Mouse (Mus musculus) MEL (cell line): ENCODE measurements at regions not wholly inside any gene's neighbourhood (a gene's known extent, or its start where the extent isn't known, plus 50 kb on each side); places are given as distances from the start of the nearest gene placed in this dataset.

Source experiments
- DNase-seq: peaks from one replicate; pipeline ENCODE4 v3.0.0; 2011; ENCODE audit warnings: low read depth, low spot score
- H3K27ac ChIP-seq: 2 replicates; pipeline ENCODE4 v1.5.1; 2012; ENCODE audit warnings: low read depth, mild to moderate bottlenecking, control low read depth, low read length, moderate library complexity; ENCODE audit not compliant: control insufficient read depth
- H3K27me3 ChIP-seq, 2 experiments: fragments of 150-350 bp in 1 of 2; sonication (generic) in 1 of 2; 2 replicates each; pipeline ENCODE4 v1.6.1; 2012; ENCODE audit warnings: low read length in 2 of 2, mild to moderate bottlenecking in 2 of 2, improper control_type of control experiment in 1 of 2, moderate library complexity in 1 of 2; ENCODE audit not compliant: insufficient read depth in 2 of 2, control insufficient read depth in 1 of 2
- H3K36me3 ChIP-seq, 2 experiments: 2 replicates each; pipeline ENCODE4 v1.6.1; 2012 to 2014; ENCODE audit warnings: low read length in 2 of 2, improper control_type of control experiment in 1 of 2, inconsistent platforms in 1 of 2, mild to moderate bottlenecking in 1 of 2; ENCODE audit not compliant: insufficient read depth in 2 of 2, control insufficient read depth in 1 of 2
- H3K4me1 ChIP-seq, 2 experiments: fragments of 150-350 bp in 1 of 2; sonication (generic) in 1 of 2; 2 replicates each; pipeline ENCODE4 v1.6.1; 2012; ENCODE audit warnings: low read length in 2 of 2, improper control_type of control experiment in 1 of 2, mild to moderate bottlenecking in 1 of 2; ENCODE audit not compliant: insufficient read depth in 2 of 2, control insufficient read depth in 1 of 2
- H3K4me3 ChIP-seq, 2 experiments: fragments of 150-350 bp in 1 of 2; sonication (generic) in 1 of 2; 2 replicates each; pipeline ENCODE4 v1.5.1; 2012; ENCODE audit warnings: low read depth in 2 of 2, low read length in 2 of 2, mild to moderate bottlenecking in 2 of 2, moderate library complexity in 2 of 2, control low read depth in 1 of 2, improper control_type of control experiment in 1 of 2; ENCODE audit not compliant: control insufficient read depth in 1 of 2, insufficient read depth in 1 of 2
- H3K79me2 ChIP-seq: 2 replicates; pipeline ENCODE4 v1.6.1; 2012; ENCODE audit warnings: mild to moderate bottlenecking, low read length, moderate library complexity; ENCODE audit not compliant: control insufficient read depth, poor library complexity, insufficient read depth
- H3K9ac ChIP-seq: 2 replicates; pipeline ENCODE4 v1.6.1; 2012; ENCODE audit warnings: low read depth, mild to moderate bottlenecking, control low read depth, low read length, moderate library complexity; ENCODE audit not compliant: control insufficient read depth, poor library complexity, severe bottlenecking
- H3K9me3 ChIP-seq: fragments of 150-350 bp; sonication (generic); replicated peaks from 2 replicates; pipeline ENCODE4 v1.6.1; 2012; ENCODE audit warnings: mild to moderate bottlenecking, low read length, improper control_type of control experiment, moderate library complexity; ENCODE audit not compliant: insufficient read depth
- BHLHE40 ChIP-seq: IDR thresholded peaks from 2 replicates; pipeline ENCODE4 v1.6.1; 2012; ENCODE audit warnings: low read depth, mild to moderate bottlenecking, inconsistent platforms, low read length, improper control_type of control experiment, borderline replicate concordance
- CHD1 ChIP-seq: IDR thresholded peaks from 2 replicates; pipeline ENCODE4 v1.6.1; 2012; ENCODE audit warnings: low read depth, mild to moderate bottlenecking, inconsistent platforms, low read length, improper control_type of control experiment
- CHD2 ChIP-seq: IDR thresholded peaks from 2 replicates; pipeline ENCODE4 v1.6.1; 2011; ENCODE audit warnings: low read length, improper control_type of control experiment
- CTCF ChIP-seq, 3 experiments: IDR thresholded peaks in 2 of 3; conservative IDR thresholded peaks in 1 of 3; 2 replicates each; pipeline ENCODE4 v1.5.1; 2011 to 2012; ENCODE audit warnings: low read length in 3 of 3, low read depth in 2 of 3, mild to moderate bottlenecking in 2 of 3, improper control_type of control experiment in 1 of 3, inconsistent platforms in 1 of 3, mixed read lengths in 1 of 3, moderate library complexity in 1 of 3; ENCODE audit not compliant: control insufficient read depth in 1 of 3, insufficient read depth in 1 of 3, poor library complexity in 1 of 3, severe bottlenecking in 1 of 3
- E2F4 ChIP-seq: IDR thresholded peaks from 2 replicates; pipeline ENCODE4 v1.6.1; 2011; ENCODE audit warnings: low read depth, low read length, improper control_type of control experiment, borderline replicate concordance
- ELF1 ChIP-seq: IDR thresholded peaks from 2 replicates; pipeline ENCODE4 v1.6.1; 2014; ENCODE audit warnings: low read depth, mild to moderate bottlenecking, inconsistent platforms, low read length, improper control_type of control experiment, moderate library complexity
- EP300 ChIP-seq, 2 experiments: IDR thresholded peaks; 2 replicates each; pipeline ENCODE4 v1.6.1; 2011; ENCODE audit warnings: improper control_type of control experiment in 2 of 2, low read length in 2 of 2, low read depth in 1 of 2, mild to moderate bottlenecking in 1 of 2
- ETS1 ChIP-seq: IDR thresholded peaks from 2 replicates; pipeline ENCODE4 v1.6.1; 2012; ENCODE audit warnings: low read depth, mild to moderate bottlenecking, inconsistent platforms, low read length, improper control_type of control experiment, moderate library complexity
- GATA1 ChIP-seq: IDR thresholded peaks from 2 replicates; pipeline ENCODE4 v1.6.1; 2011; ENCODE audit warnings: low read depth, low read length, improper control_type of control experiment
- JUND ChIP-seq: IDR thresholded peaks from 2 replicates; pipeline ENCODE4 v1.6.1; 2011; ENCODE audit warnings: low read depth, mild to moderate bottlenecking, improper control_type of control experiment, low read length
- KAT2A ChIP-seq: conservative IDR thresholded peaks from 2 replicates; pipeline ENCODE4 v1.6.1; 2012; ENCODE audit warnings: low read depth, low read length, improper control_type of control experiment, inconsistent platforms
- MAFK ChIP-seq: IDR thresholded peaks from 2 replicates; pipeline ENCODE4 v1.6.1; 2011; ENCODE audit warnings: low read depth, mild to moderate bottlenecking, low read length, improper control_type of control experiment, borderline replicate concordance
- MAX ChIP-seq: IDR thresholded peaks from 2 replicates; pipeline ENCODE4 v1.6.1; 2011; ENCODE audit warnings: low read length, improper control_type of control experiment
- MAZ ChIP-seq: IDR thresholded peaks from 2 replicates; pipeline ENCODE4 v1.6.1; 2012; ENCODE audit warnings: low read depth, mild to moderate bottlenecking, inconsistent platforms, low read length, improper control_type of control experiment
- MYB ChIP-seq: IDR thresholded peaks from 2 replicates; pipeline ENCODE4 v1.6.1; 2011; ENCODE audit warnings: mild to moderate bottlenecking, low read depth, low read length, improper control_type of control experiment
- NELFE ChIP-seq: IDR thresholded peaks from 2 replicates; pipeline ENCODE4 v1.6.1; 2011; ENCODE audit warnings: low read depth, low read length, improper control_type of control experiment
- NRF1 ChIP-seq: IDR thresholded peaks from 2 replicates; pipeline ENCODE4 v1.6.1; 2014; ENCODE audit warnings: low read depth, mild to moderate bottlenecking, inconsistent platforms, low read length, improper control_type of control experiment, moderate library complexity; ENCODE audit not compliant: poor library complexity, insufficient read depth, severe bottlenecking
- POLR2A ChIP-seq, 2 experiments: IDR thresholded peaks; 2 replicates each; pipeline ENCODE4 v1.6.1; 2011 to 2012; ENCODE audit warnings: low read length in 2 of 2, mild to moderate bottlenecking in 2 of 2, control low read depth in 1 of 2, improper control_type of control experiment in 1 of 2, low read depth in 1 of 2, moderate library complexity in 1 of 2; ENCODE audit not compliant: control insufficient read depth in 1 of 2, insufficient read depth in 1 of 2, poor library complexity in 1 of 2
- RAD21 ChIP-seq: IDR thresholded peaks from 2 replicates; pipeline ENCODE4 v1.6.1; 2011; ENCODE audit warnings: mild to moderate bottlenecking, low read depth, low read length, improper control_type of control experiment
- RCOR1 ChIP-seq: IDR thresholded peaks from 2 replicates; pipeline ENCODE4 v1.6.1; 2012; ENCODE audit warnings: low read depth, mild to moderate bottlenecking, inconsistent platforms, low read length, improper control_type of control experiment
- SIN3A ChIP-seq: IDR thresholded peaks from 2 replicates; pipeline ENCODE4 v1.6.1; 2012; ENCODE audit warnings: low read length, improper control_type of control experiment, inconsistent platforms
- SMC3 ChIP-seq: IDR thresholded peaks from 2 replicates; pipeline ENCODE4 v1.6.1; 2011; ENCODE audit warnings: low read depth, low read length, improper control_type of control experiment
- TBP ChIP-seq: IDR thresholded peaks from 2 replicates; pipeline ENCODE4 v1.8.0; 2011; ENCODE audit warnings: low read depth, low read length, improper control_type of control experiment
- USF1 ChIP-seq: IDR thresholded peaks from 2 replicates; pipeline ENCODE4 v1.6.1; 2014; ENCODE audit warnings: low read depth, mild to moderate bottlenecking, inconsistent platforms, low read length, improper control_type of control experiment, moderate library complexity
- USF2 ChIP-seq, 2 experiments: IDR thresholded peaks; 2 replicates each; pipeline ENCODE4 v1.6.1; 2011 to 2012; ENCODE audit warnings: improper control_type of control experiment in 2 of 2, low read length in 2 of 2, borderline replicate concordance in 1 of 2, inconsistent platforms in 1 of 2, low read depth in 1 of 2, mild to moderate bottlenecking in 1 of 2; ENCODE audit not compliant: insufficient read depth in 1 of 2
- ZC3H11A ChIP-seq: IDR thresholded peaks from 2 replicates; pipeline ENCODE4 v1.6.1; 2012; ENCODE audit warnings: low read depth, mild to moderate bottlenecking, inconsistent platforms, low read length, improper control_type of control experiment
- ZNF384 ChIP-seq: IDR thresholded peaks from 2 replicates; pipeline ENCODE4 v1.6.1; 2012; ENCODE audit warnings: low read depth, mild to moderate bottlenecking, inconsistent platforms, low read length, improper control_type of control experiment

- TF ChIP-seq ETS1, result no peak
- TF ChIP-seq RAD21, result peak; percentile 81
- TF ChIP-seq SMC3, result peak; percentile 63
- no peak for TF ChIP-seq MAX
- TF ChIP-seq GATA1, result peak; percentile 57
- TF ChIP-seq EP300 (IDR thresholded peaks at IDR 0.05; ENCODE audit: low read depth in 1 of 2, low read length in 2 of 2), result no peak
- TF ChIP-seq CTCF (IDR thresholded peaks at IDR 0.05 in 2 of 3, conservative IDR thresholded peaks at IDR 0.05 in 1 of 3; ENCODE audit: control insufficient read depth in 1 of 3, insufficient read depth in 1 of 3, low read depth in 2 of 3, low read length in 3 of 3, poor library complexity in 1 of 3, severe bottlenecking in 1 of 3), result peak in 2 of 3 experiments; percentile 57 to 73; a peak in 3 of 6 replicates
- TF ChIP-seq NRF1, result no peak
- TF ChIP-seq ZC3H11A, result peak; percentile 55
- TF ChIP-seq JUND, result no peak
- no peak for TF ChIP-seq TBP
- TF ChIP-seq KAT2A, result no peak
- no peak for TF ChIP-seq USF1
- no peak for TF ChIP-seq USF2 (IDR thresholded peaks at IDR 0.05; ENCODE audit: borderline replicate concordance in 1 of 2, insufficient read depth in 1 of 2, low read depth in 1 of 2, low read length in 2 of 2)
- no peak for TF ChIP-seq BHLHE40
- no peaks in the 10 kb centered on the region for H3K36me3 ChIP-seq
- DNase-seq, result peak; percentile 46
- no peaks in the 10 kb centered on the region for H3K4me1 ChIP-seq
- H3K9me3 ChIP-seq, result no peaks in the 10 kb centered on the region
- no peaks in the 10 kb centered on the region for H3K27me3 ChIP-seq
- no peaks in the 10 kb centered on the region for H3K79me2 ChIP-seq
- H3K9ac ChIP-seq, result no peak overlapping the region
- no peak overlapping the region for H3K27ac ChIP-seq
- H3K4me3 ChIP-seq, result no peak overlapping the region
Observed at GRCm38 (mm10) chr1:193449394-193450103, 79.5 kb upstream of the Camk1g start.

- TF ChIP-seq MAZ (no peak), SIN3A (no peak), GATA1 (no peak), MAX (no peak), USF2 (IDR thresholded peaks at IDR 0.05; ENCODE audit: borderline replicate concordance in 1 of 2, insufficient read depth in 1 of 2, low read depth in 1 of 2, low read length in 2 of 2) (no peak), RCOR1 (no peak), ZNF384 (no peak), CHD1 (no peak), POLR2A (IDR thresholded peaks at IDR 0.05; ENCODE audit: control insufficient read depth in 1 of 2, insufficient read depth in 1 of 2, low read depth in 1 of 2, low read length in 2 of 2, poor library complexity in 1 of 2) (no peak), MAFK (no peak), SMC3 (no peak), USF1 (no peak), ETS1 (no peak), CHD2 (no peak), MYB (no peak), NELFE (no peak), RAD21 (no peak), ELF1 (no peak), E2F4 (no peak)
- TF ChIP-seq, all 39 proteins: peak for 0
- Histone ChIP-seq H3K4me1 (no peaks in the 10 kb centered on the region), H3K79me2 (no peaks in the 10 kb centered on the region), H3K9ac (no peak overlapping the region), H3K36me3 (no peaks in the 10 kb centered on the region), H3K27ac (no peak overlapping the region), H3K9me3 (no peaks in the 10 kb centered on the region), H3K4me3 (no peak overlapping the region), H3K27me3 (no peaks in the 10 kb centered on the region)
- DNase-seq, result no peak
Observed at GRCm38 (mm10) chr1:193448793-193449393, 78.8 kb upstream of the Camk1g start.
